8 mouse cellular contexts compared by ENCODE assay signal in genomic region chr4:99660073-99660611, GRCm38 (mm10). TPM values are rescaled to one million over a fixed set of nuclear protein-coding genes. Genes with fewer than 3 reads are reported as not detected.
DNase-seq lines count a peak whose midpoint lies in the region; ATAC-seq lines count a peak whose summit lies in the region.
"Had no signal": no experiment of that assay in that cellular context is flagged by ENCODE, and none has a peak within 500 bp of the region (broad histone marks: within the 10 kb centered on the region; RNA-seq: fewer than 3 reads in every experiment).

No protein-coding gene starts in this region.

- peak overlapping the region; percentile 17; the same call in 1 of the 2 replicates for H3K4me2 ChIP-seq in neural tube, embryonic 14.5 days (ENCODE audit: low read depth, low read length)

- peaks cover 40% of the 10 kb centered on the region for H3K27me3 ChIP-seq in neural tube, embryonic 14.5 days (ENCODE audit: control insufficient read depth, insufficient read depth, low read length)

- H3K4me3 ChIP-seq in neural tube, embryonic 14.5 days (ENCODE audit: low read depth, low read length): peak overlapping the region; percentile 18

- intact Hi-C loops in heart, postnatal 14 days (cut with DNase I): loop anchor here (5.0 kb wide), 1 partner anchor 107 kb away; no protein-coding TSS in a partner anchor

- no peak for ATAC-seq in neural tube, embryonic 14.5 days (ENCODE audit: low read depth)
- ATAC-seq in activated CD4-positive, CD25-positive, alpha-beta regulatory T cell, adult 4 months: no peak

- no peaks in the 10 kb centered on the region for H3K9me3 ChIP-seq in neural tube, embryonic 14.5 days (ENCODE audit: control insufficient read depth, low read length)

- under 1% methylated on average over 20 of the region's 20 CpGs for WGBS in neural tube, embryonic 14.5 days

- peaks cover 4% of the 10 kb centered on the region; the same call in 1 of the 2 replicates for H3K4me1 ChIP-seq in neural tube, embryonic 14.5 days (ENCODE audit: control insufficient read depth, insufficient read depth, low read length)

- DNase-seq in kidney, postnatal 10 days: peak; percentile 40
- no peak for DNase-seq in kidney, adult 18-20 months
- DNase-seq in embryo, embryonic 11 days: peak; percentile 72
- peak; percentile 13 to 32 for DNase-seq in heart, postnatal 14 days
- DNase-seq in spleen, postnatal 14 days (ENCODE audit: low spot score in 2 of 2): no peak

- no peaks in the 10 kb centered on the region for H3K36me3 ChIP-seq in neural tube, embryonic 14.5 days (ENCODE audit: control insufficient read depth, insufficient read depth, low read length)

- H3K9ac ChIP-seq in neural tube, embryonic 14.5 days (replicated peaks; ENCODE audit: low read depth, low read length): no peak overlapping the region; the same call in 1 of the 2 replicates

- H3K27ac ChIP-seq in neural tube, embryonic 14.5 days (ENCODE audit: low read depth, low read length): no peak overlapping the region

RNA-seq across cellular contexts. Expression of gene Foxd3, which starts 4.0 kb away (rescaled TPM):
- 1 to 10 TPM in 1 of 2 experiments, under 1 TPM in 1; 0.90 to 1.1 TPM for total RNA-seq in heart, postnatal 14 days (2021)
- 2.5 and 3.2 TPM in 2 replicates for polyA plus RNA-seq in neural tube, embryonic 14.5 days (2014; fragmentation: Nextera tagmentation; extraction: Ambion mirVana)
- polyA plus RNA-seq in activated CD4-positive, CD25-positive, alpha-beta regulatory T cell, adult 4 months (2017; shearing (Covaris generic)): not detected
- total RNA-seq: layer of hippocampus, postnatal 14 days had no signal

RNA-seq across cellular contexts. Expression of gene Alg6, which starts 55.3 kb away (rescaled TPM):
- 1 to 10 TPM; 5.6 to 9.3 TPM for total RNA-seq in heart, postnatal 14 days (2021)
- 12.3 and 15.9 TPM in 2 replicates for polyA plus RNA-seq in neural tube, embryonic 14.5 days (2014; fragmentation: Nextera tagmentation; extraction: Ambion mirVana)
- polyA plus RNA-seq in activated CD4-positive, CD25-positive, alpha-beta regulatory T cell, adult 4 months (2017; shearing (Covaris generic)): 10 to 100 TPM; 10.4 to 10.5 TPM

Comparison
In these comparisons a context has a peak if more than half of its experiments do, and no peak if none do; other contexts are left out.
1. DNase-seq: peak in kidney, postnatal 10 days (single experiment), embryo, embryonic 11 days (single experiment) and heart, postnatal 14 days (2 of 2); none in kidney, adult 18-20 months (single experiment) and spleen, postnatal 14 days (0 of 2).